Mouse (Mus musculus) liver, adult 2 months (tissue): ENCODE results near the gene Adgrl3.

Source experiments
- CTCF ChIP-seq: fragments of 200-500 bp; IDR thresholded peaks from 2 replicates; pipeline ENCODE4 v1.5.1; 2011; ENCODE audit warnings: low read depth, low read length, control low read depth
- POLR2A ChIP-seq: fragments of 200-500 bp; IDR thresholded peaks from 2 replicates; pipeline ENCODE4 v1.6.1; 2011; ENCODE audit warnings: low read length, control low read depth; ENCODE audit not compliant: insufficient read depth; ENCODE audit errors: extremely low read depth

- TF ChIP-seq CTCF = no peak
- no peak for TF ChIP-seq POLR2A
These were observed 571.5 kb downstream of the Adgrl3 start for GRCm38 (mm10) chr5:81591481-81591880.
